Mouse (Mus musculus): ENCODE results near the gene Scd3.

- TF ChIP-seq POLR2A (IDR thresholded peaks at IDR 0.05; ENCODE audit: low read depth, low read length): no peak
- no peak for TF ChIP-seq CTCF (conservative IDR thresholded peaks at IDR 0.05; ENCODE audit: insufficient read depth, insufficient read length, low read depth, low read length)
These were observed 14.0 kb upstream of the Scd3 start for GRCm38 (mm10) chr19:44189056-44189455.

All from kidney, adult 2 months (tissue).